Mouse (Mus musculus) olfactory bulb, adult 2 months (tissue): Measurements from ENCODE around the gene Rcan1.

Experiments
- CTCF ChIP-seq: fragments of 200-500 bp; IDR thresholded peaks from 2 replicates; pipeline ENCODE4 v1.5.1; 2012; ENCODE audit warnings: low read depth, mild to moderate bottlenecking, low read length, moderate library complexity; ENCODE audit not compliant: insufficient read depth
- POLR2A ChIP-seq: fragments of 200-500 bp; IDR thresholded peaks from 2 replicates; pipeline ENCODE4 v1.6.1; 2012; ENCODE audit warnings: mild to moderate bottlenecking, low read depth, low read length, moderate library complexity; ENCODE audit not compliant: insufficient read depth

GRCm38 (mm10) chr16:92454002-92454401 lies 16.7 kb downstream of the Rcan1 start:
- TF ChIP-seq CTCF (no peak), POLR2A (no peak)
